Mouse (Mus musculus) erythroblast, embryonic 14.5 days (primary cell): ENCODE results near the gene Gm47996. TPM values are rescaled to one million over a fixed set of nuclear protein-coding genes. Genes with fewer than 3 reads are reported as not detected.

Experiments
- H3K27me3 ChIP-seq: 2 replicates; pipeline ENCODE4 v1.6.1; 2012; ENCODE audit warnings: inconsistent platforms; ENCODE audit not compliant: control insufficient read depth
- H3K36me3 ChIP-seq: 2 replicates; pipeline ENCODE4 v1.6.1; 2012; ENCODE audit warnings: mild to moderate bottlenecking, inconsistent platforms; ENCODE audit not compliant: control insufficient read depth
- H3K4me1 ChIP-seq: 2 replicates; pipeline ENCODE4 v1.6.1; 2012; ENCODE audit warnings: inconsistent platforms; ENCODE audit not compliant: control insufficient read depth
- H3K4me3 ChIP-seq: replicated peaks from 2 replicates; pipeline ENCODE3; 2012; ENCODE audit warnings: moderate library complexity, mild to moderate bottlenecking, inconsistent platforms
- H3K9me3 ChIP-seq: 2 replicates; pipeline ENCODE4 v1.6.1; 2012; ENCODE audit warnings: low read length, inconsistent platforms, mixed read lengths; ENCODE audit not compliant: control insufficient read depth
- GATA1 ChIP-seq: IDR thresholded peaks from 2 replicates; pipeline ENCODE4 v1.6.1; 2012; ENCODE audit warnings: low read length, inconsistent platforms, mixed read lengths
- TAL1 ChIP-seq: IDR thresholded peaks from 3 replicates; pipeline ENCODE4 v1.6.1; 2012; ENCODE audit warnings: low read length, inconsistent platforms, mixed read lengths
- polyA plus RNA-seq: library from polyadenylated mRNA; stranded (reverse); fragments of >175 nt; gene quantifications from 2 replicates; pipeline ENCODE4 v1.2.3, GENCODE M21; 2012

Gene Gm47996
- polyA plus RNA-seq, 1 experiment = not detected

- H3K4me3 ChIP-seq = no peak overlapping the region
- TF ChIP-seq GATA1 (no peak), TAL1 (no peak)
- no peaks in the 10 kb centered on the region for H3K27me3 ChIP-seq
- no peaks in the 10 kb centered on the region for H3K36me3 ChIP-seq
- no peaks in the 10 kb centered on the region for H3K9me3 ChIP-seq
- H3K4me1 ChIP-seq = no peaks in the 10 kb centered on the region
These were observed 18.5 kb downstream of the Gm47996 start for GRCm38 (mm10) chr1:151228320-151228989.

GRCm38 (mm10) chr1:151232346-151232745, 22.4 kb downstream of the Gm47996 start:
- Histone ChIP-seq H3K4me1 (no peaks in the 10 kb centered on the region), H3K4me3 (no peak overlapping the region), H3K9me3 (no peaks in the 10 kb centered on the region), H3K27me3 (peaks cover 3% of the 10 kb centered on the region; the same call in 1 of the 2 replicates), H3K36me3 (no peaks in the 10 kb centered on the region)
- no peak for TF ChIP-seq TAL1
- TF ChIP-seq GATA1 = no peak

GRCm38 (mm10) chr1:151233756-151234155, 23.8 kb downstream of the Gm47996 start:
- H3K4me1 ChIP-seq = peaks cover 7% of the 10 kb centered on the region
- no peak overlapping the region for H3K4me3 ChIP-seq
- TF ChIP-seq TAL1 (no peak), GATA1 (no peak)

DNA sequence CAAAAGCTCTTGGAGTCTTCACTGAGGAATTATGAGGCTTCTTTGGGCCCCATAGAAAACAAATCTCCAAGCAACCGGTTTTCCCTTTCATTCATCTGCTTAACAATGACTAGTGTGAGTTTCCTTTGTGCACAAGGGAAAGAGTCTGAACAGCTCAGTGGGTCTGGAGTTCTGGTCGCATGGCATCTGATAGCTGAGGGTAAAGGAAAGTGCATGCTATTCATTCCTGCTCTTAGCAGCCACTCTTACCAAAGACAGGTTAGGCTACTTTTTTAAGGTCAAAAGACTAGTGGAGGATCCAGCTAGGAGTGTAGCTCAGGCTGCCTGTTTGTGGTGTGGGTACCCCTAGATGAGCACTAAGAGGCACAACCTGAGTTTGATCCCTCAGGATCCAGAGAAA, 25.6 kb downstream of the Gm47996 start:
- peaks cover 7% of the 10 kb centered on the region for H3K4me1 ChIP-seq
- no peaks in the 10 kb centered on the region for H3K36me3 ChIP-seq
- peaks cover 3% of the 10 kb centered on the region; the same call in 1 of the 2 replicates for H3K27me3 ChIP-seq
- H3K4me3 ChIP-seq = no peak overlapping the region
- no peaks in the 10 kb centered on the region for H3K9me3 ChIP-seq
- TF ChIP-seq GATA1 (no peak), TAL1 (no peak)

More at GRCm38 (mm10) chr1:151233756-151234155, 23.8 kb downstream of the Gm47996 start:
- Histone ChIP-seq H3K27me3 (peaks cover 3% of the 10 kb centered on the region; the same call in 1 of the 2 replicates), H3K9me3 (no peaks in the 10 kb centered on the region), H3K36me3 (no peaks in the 10 kb centered on the region)

- TF ChIP-seq GATA1 = no peak
- TF ChIP-seq TAL1 = no peak
These were observed 26.4 kb downstream of the Gm47996 start for GRCm38 (mm10) chr1:151236141-151236930.

GRCm38 (mm10) chr1:151237780-151238179, 27.8 kb downstream of the Gm47996 start:
- H3K27me3 ChIP-seq = peaks cover 3% of the 10 kb centered on the region; the same call in 1 of the 2 replicates
- peaks cover 7% of the 10 kb centered on the region for H3K4me1 ChIP-seq
- H3K36me3 ChIP-seq = no peaks in the 10 kb centered on the region
- no peak overlapping the region for H3K4me3 ChIP-seq
- no peak for TF ChIP-seq TAL1
- no peak for TF ChIP-seq GATA1
- H3K9me3 ChIP-seq = no peaks in the 10 kb centered on the region

More at GRCm38 (mm10) chr1:151236141-151236930, 26.4 kb downstream of the Gm47996 start:
- Histone ChIP-seq H3K27me3 (peaks cover 3% of the 10 kb centered on the region; the same call in 1 of the 2 replicates), H3K36me3 (no peaks in the 10 kb centered on the region), H3K4me3 (no peak overlapping the region), H3K9me3 (no peaks in the 10 kb centered on the region), H3K4me1 (peaks cover 7% of the 10 kb centered on the region)

GRCm38 (mm10) chr1:151243332-151243731, 33.4 kb downstream of the Gm47996 start:
- Histone ChIP-seq H3K4me1 (peaks cover 9% of the 10 kb centered on the region), H3K27me3 (no peaks in the 10 kb centered on the region), H3K9me3 (no peaks in the 10 kb centered on the region), H3K36me3 (no peaks in the 10 kb centered on the region), H3K4me3 (no peak overlapping the region)
- TF ChIP-seq TAL1 (no peak), GATA1 (no peak)

- peaks cover 6% of the 10 kb centered on the region for H3K4me1 ChIP-seq
- no peaks in the 10 kb centered on the region for H3K27me3 ChIP-seq
- no peak overlapping the region for H3K4me3 ChIP-seq
- no peaks in the 10 kb centered on the region for H3K36me3 ChIP-seq
- H3K9me3 ChIP-seq = no peaks in the 10 kb centered on the region
- no peak for TF ChIP-seq GATA1
- TF ChIP-seq TAL1 = no peak
These were observed 34.1 kb downstream of the Gm47996 start for GRCm38 (mm10) chr1:151244013-151244412.

- H3K27me3 ChIP-seq = no peaks in the 10 kb centered on the region
- H3K9me3 ChIP-seq = no peaks in the 10 kb centered on the region
- H3K36me3 ChIP-seq = no peaks in the 10 kb centered on the region
- no peak for TF ChIP-seq TAL1
- no peak for TF ChIP-seq GATA1
- peaks cover 6% of the 10 kb centered on the region for H3K4me1 ChIP-seq
- H3K4me3 ChIP-seq = no peak overlapping the region
These were observed 34.8 kb downstream of the Gm47996 start for GRCm38 (mm10) chr1:151244761-151245160.
